Mouse (Mus musculus) hindbrain, postnatal 0 days (tissue): Measurements from ENCODE around the gene Nt5c2. TPM values are rescaled to one million over a fixed set of nuclear protein-coding genes. Genes with fewer than 3 reads are reported as not detected.
"Not testable (repeated sequence)": the region's sequence is repeated elsewhere in the genome, so short reads cannot be mapped to it uniquely, and the experiment has no call there.

ENCODE experiments used
- ATAC-seq: fragments of 200-750 bp; cut with Nextera tagmentation; 2 replicates; pipeline ENCODE4 v1.8.0; 2017; ENCODE audit warnings: mild to moderate bottlenecking, moderate TSS enrichment, moderate library complexity
- DNase-seq: peaks from one replicate; pipeline ENCODE4 v3.0.0-alpha.2; 2015; ENCODE audit warnings: low spot score
- H3K27ac ChIP-seq: fragments of 300-500 bp; sonication (generic); 2 replicates; pipeline ENCODE4 v1.5.1; 2014; ENCODE audit warnings: mild to moderate bottlenecking
- H3K27me3 ChIP-seq: fragments of 300-500 bp; sonication (generic); 2 replicates; pipeline ENCODE4 v1.6.1; 2014; ENCODE audit warnings: low read length, mixed read lengths; ENCODE audit not compliant: insufficient read depth
- H3K36me3 ChIP-seq: fragments of 300-500 bp; sonication (generic); 2 replicates; pipeline ENCODE4 v1.6.1; 2014; ENCODE audit warnings: low read length, mixed read lengths; ENCODE audit not compliant: insufficient read depth
- H3K4me1 ChIP-seq: fragments of 300-500 bp; sonication (generic); 2 replicates; pipeline ENCODE4 v1.6.1; 2014; ENCODE audit warnings: antibody characterized with exemption, low read length, mixed read lengths; ENCODE audit not compliant: insufficient read depth
- H3K4me2 ChIP-seq: fragments of 300-500 bp; sonication (generic); 2 replicates; pipeline ENCODE4 v1.6.1; 2014; ENCODE audit warnings: low read depth, mild to moderate bottlenecking, low read length, moderate library complexity, mixed read lengths
- H3K4me3 ChIP-seq: fragments of 300-500 bp; sonication (generic); 2 replicates; pipeline ENCODE4 v1.5.1; 2014; ENCODE audit warnings: low read length
- H3K9ac ChIP-seq: fragments of 300-500 bp; sonication (generic); replicated peaks from 2 replicates; pipeline ENCODE4 v1.6.1; 2014; ENCODE audit warnings: mild to moderate bottlenecking, low read length, moderate library complexity, mixed read lengths
- H3K9me3 ChIP-seq: fragments of 300-500 bp; sonication (generic); 2 replicates; pipeline ENCODE4 v1.6.1; 2016; ENCODE audit warnings: low read length, mixed read lengths
- CTCF ChIP-seq: IDR thresholded peaks from 2 replicates; pipeline ENCODE4 v1.5.1; 2016; ENCODE audit warnings: antibody characterized with exemption, control low read depth, low read depth
- WGBS: fragments of 180-500 bp; shearing (Covaris S2); extraction: QIAGEN DNeasy Blood & Tissue Kit; methylation state at CpG from one replicate; pipeline ENCODE4 v1.1.7; 2014; 5-methylcytosine and 5-hydroxymethylcytosine counted together
- polyA plus RNA-seq: library from polyadenylated mRNA; unstranded; fragments of >200 nt; fragmentation: Nextera tagmentation; extraction: Ambion mirVana; gene quantifications from 2 replicates; pipeline ENCODE4 v1.2.1, GENCODE M21; 2015
- total RNA-seq: library from RNA; depleted of rRNA; stranded (reverse); fragments of >200 nt; gene quantifications from 2 replicates; pipeline ENCODE4 v1.2.3, GENCODE M21; 2014

Nt5c2 gene
- total and polyA plus RNA-seq, 2 experiments from 2014 or later: 43.4 to 79.8 TPM

DNA sequence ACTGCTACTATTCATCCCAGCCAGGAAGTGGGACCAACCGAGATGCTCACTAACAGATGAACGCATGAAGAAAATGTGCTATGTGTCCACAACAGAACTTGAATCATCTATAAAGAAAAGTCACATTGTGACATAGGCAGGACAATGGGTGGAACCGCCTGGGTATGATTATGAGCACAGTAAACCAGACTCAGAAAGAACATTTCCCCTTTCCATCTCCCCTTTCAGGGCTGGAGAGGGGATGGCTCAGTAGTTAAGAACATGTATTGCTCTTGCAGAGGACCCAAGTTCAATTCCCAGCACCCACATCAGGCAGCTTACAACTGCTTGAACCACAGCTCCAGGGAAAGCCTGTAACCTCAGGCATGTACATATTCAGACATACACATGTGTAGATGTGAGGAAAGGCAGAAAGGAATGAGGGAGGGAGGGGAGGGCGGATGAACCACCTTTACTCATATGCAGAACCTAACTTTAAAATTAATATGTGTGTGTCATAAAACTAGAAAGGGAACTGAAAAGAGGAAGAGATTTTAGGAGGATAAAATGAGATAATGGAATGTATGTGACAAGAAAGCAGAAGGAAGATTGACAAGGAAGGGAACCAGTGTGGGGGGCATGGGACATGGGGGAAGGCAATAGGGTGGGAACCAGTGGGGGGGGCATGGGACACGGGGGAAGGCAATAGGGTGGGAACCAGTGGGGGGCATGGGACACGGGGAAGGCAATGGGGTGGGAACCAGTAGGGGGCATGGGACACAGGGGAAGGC, 11.0 kb downstream of the Nt5c2 start:
- H3K36me3 ChIP-seq: no peaks in the 10 kb centered on the region
- H3K4me2 ChIP-seq: no peak overlapping the region
- no peak overlapping the region for H3K9ac ChIP-seq
- DNase-seq: no peak
- no peaks in the 10 kb centered on the region for H3K9me3 ChIP-seq
- ATAC-seq: no peak
- no peaks in the 10 kb centered on the region for H3K27me3 ChIP-seq
- TF ChIP-seq CTCF: no peak
- H3K4me3 ChIP-seq: no peak overlapping the region
- 71% methylated on average over 6 of the region's 6 CpGs for WGBS
- no peaks in the 10 kb centered on the region for H3K4me1 ChIP-seq
- no peak overlapping the region for H3K27ac ChIP-seq

- not testable (repeated sequence) for H3K27ac ChIP-seq, H3K4me1 ChIP-seq, H3K4me2 ChIP-seq, ATAC-seq, H3K4me3 ChIP-seq, H3K27me3 ChIP-seq, H3K9ac ChIP-seq, H3K9me3 ChIP-seq, DNase-seq, H3K36me3 ChIP-seq
- 86% methylated on average over 2 of the region's 3 CpGs for WGBS
Observed at GRCm38 (mm10) chr19:47000357-47000756, 14.6 kb downstream of the Nt5c2 start.

- H3K9me3 ChIP-seq: no peaks in the 10 kb centered on the region
- no peak overlapping the region for H3K9ac ChIP-seq
- no peak overlapping the region for H3K27ac ChIP-seq
- H3K4me1 ChIP-seq: no peaks in the 10 kb centered on the region
- H3K36me3 ChIP-seq: no peaks in the 10 kb centered on the region
- TF ChIP-seq CTCF: no peak
- ATAC-seq: no peak
- H3K4me3 ChIP-seq: no peak overlapping the region
- no peaks in the 10 kb centered on the region for H3K27me3 ChIP-seq
- no peak for DNase-seq
- WGBS: 90% methylated on average over 6 of the region's 6 CpGs
- H3K4me2 ChIP-seq: no peak overlapping the region
Observed at GRCm38 (mm10) chr19:46999753-47000152, 15.2 kb downstream of the Nt5c2 start.

DNA sequence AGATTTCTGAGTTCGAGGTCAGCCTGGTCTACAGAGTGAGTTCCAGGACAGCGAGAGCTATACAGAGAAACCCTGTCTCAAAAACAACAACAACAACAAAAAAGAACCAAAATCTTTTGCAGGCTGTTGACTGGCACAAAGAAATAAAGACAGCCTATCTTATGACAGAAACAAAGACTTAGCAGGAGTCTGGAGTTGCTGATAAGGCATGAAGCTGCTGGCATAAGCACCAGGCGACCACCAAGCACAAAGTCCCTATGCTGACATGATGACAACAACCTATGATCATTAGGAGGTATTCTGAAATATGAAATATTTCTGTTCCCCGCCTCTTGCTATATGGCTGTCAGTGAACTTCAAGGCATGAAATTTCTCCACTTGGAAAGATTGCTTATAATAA, 16.0 kb downstream of the Nt5c2 start:
- H3K27ac ChIP-seq: no peak overlapping the region
- H3K4me1 ChIP-seq: no peaks in the 10 kb centered on the region
- H3K36me3 ChIP-seq: no peaks in the 10 kb centered on the region
- DNase-seq: no peak
- no peaks in the 10 kb centered on the region for H3K27me3 ChIP-seq
- no peak overlapping the region for H3K4me2 ChIP-seq
- no peak for TF ChIP-seq CTCF
- H3K9me3 ChIP-seq: no peaks in the 10 kb centered on the region
- WGBS: 82% methylated on average over 4 of the region's 4 CpGs
- no peak overlapping the region for H3K4me3 ChIP-seq
- no peak for ATAC-seq
- no peak overlapping the region for H3K9ac ChIP-seq

DNA sequence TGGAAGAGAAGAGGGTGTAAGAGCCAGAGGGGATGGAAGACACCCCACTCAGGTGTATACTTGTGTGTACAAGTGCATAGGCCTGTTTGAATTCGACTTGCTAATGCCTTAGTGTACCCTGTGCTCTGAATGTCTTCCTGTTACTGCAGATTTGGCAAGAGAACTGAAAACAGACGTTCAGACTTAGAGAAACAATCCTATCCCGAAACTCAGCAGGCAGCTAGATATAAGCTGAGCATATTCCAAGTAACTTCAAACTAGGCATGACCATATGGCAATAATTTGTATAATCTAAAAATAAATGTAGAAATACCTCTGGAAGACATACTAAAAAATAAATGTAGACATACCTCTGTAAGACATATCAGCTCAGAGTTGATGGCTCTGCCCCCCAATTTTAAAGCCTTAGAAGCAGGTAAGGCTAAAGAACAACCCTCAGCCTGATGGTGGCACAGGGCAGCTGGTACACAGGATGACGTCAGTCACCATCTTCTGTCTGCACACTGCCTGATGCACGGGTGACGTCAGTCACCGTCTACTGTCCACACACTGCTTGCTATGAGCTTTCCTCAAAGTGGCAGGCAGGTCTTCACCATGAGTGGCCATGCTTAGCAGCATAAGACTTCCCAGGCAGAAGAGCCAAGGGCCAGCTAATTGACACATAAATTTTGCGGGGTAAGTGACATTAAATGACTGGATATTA, 16.6 kb downstream of the Nt5c2 start:
- no peak overlapping the region for H3K27ac ChIP-seq
- H3K27me3 ChIP-seq: no peaks in the 10 kb centered on the region
- no peaks in the 10 kb centered on the region for H3K9me3 ChIP-seq
- no peaks in the 10 kb centered on the region for H3K4me1 ChIP-seq
- H3K4me2 ChIP-seq: no peak overlapping the region
- DNase-seq: no peak
- ATAC-seq: no peak
- H3K9ac ChIP-seq: no peak overlapping the region
- H3K4me3 ChIP-seq: no peak overlapping the region
- WGBS: 75% methylated on average over 8 of the region's 8 CpGs
- TF ChIP-seq CTCF: no peak
- no peaks in the 10 kb centered on the region for H3K36me3 ChIP-seq

DNA sequence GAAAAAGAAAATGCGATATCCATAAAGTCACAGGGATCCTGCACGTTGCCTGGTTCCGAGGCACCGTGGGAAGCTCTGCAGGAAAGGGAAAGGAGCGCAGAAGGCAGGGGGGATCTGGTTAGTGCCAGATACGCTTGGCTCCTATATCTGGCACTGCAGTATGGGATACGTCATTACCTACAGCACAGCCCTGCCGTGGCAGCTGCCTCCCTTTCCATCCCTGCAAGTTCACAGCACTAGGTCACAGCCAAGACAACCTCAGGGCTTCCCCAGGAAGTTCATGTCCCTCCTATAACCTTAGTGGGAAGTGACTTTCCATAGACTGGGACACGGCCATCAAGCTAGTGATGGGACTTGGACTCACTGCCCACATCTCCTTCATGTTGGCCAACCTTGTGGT, 18.9 kb downstream of the Nt5c2 start:
- no peaks in the 10 kb centered on the region for H3K27me3 ChIP-seq
- H3K4me3 ChIP-seq: no peak overlapping the region
- H3K4me2 ChIP-seq: no peak overlapping the region
- ATAC-seq: no peak
- H3K4me1 ChIP-seq: no peaks in the 10 kb centered on the region
- H3K9me3 ChIP-seq: no peaks in the 10 kb centered on the region
- no peak for TF ChIP-seq CTCF
- H3K36me3 ChIP-seq: no peaks in the 10 kb centered on the region
- DNase-seq: no peak
- WGBS: 85% methylated on average over 9 of the region's 9 CpGs
- no peak overlapping the region for H3K27ac ChIP-seq
- no peak overlapping the region for H3K9ac ChIP-seq

GRCm38 (mm10) chr19:46992329-46992728, 22.6 kb downstream of the Nt5c2 start:
- H3K9me3 ChIP-seq, H3K9ac ChIP-seq, H3K4me2 ChIP-seq, DNase-seq, H3K27me3 ChIP-seq, H3K27ac ChIP-seq, H3K36me3 ChIP-seq, H3K4me1 ChIP-seq, H3K4me3 ChIP-seq, ATAC-seq: not testable (repeated sequence)
- 75% methylated on average over 4 of the region's 4 CpGs for WGBS
